Mouse (Mus musculus): ENCODE data around the gene Zfp933.
"Not testable (repeated sequence)": the region's sequence is repeated elsewhere in the genome, so short reads cannot be mapped to it uniquely, and the experiment has no call there.

Zfp933 gene

DNA sequence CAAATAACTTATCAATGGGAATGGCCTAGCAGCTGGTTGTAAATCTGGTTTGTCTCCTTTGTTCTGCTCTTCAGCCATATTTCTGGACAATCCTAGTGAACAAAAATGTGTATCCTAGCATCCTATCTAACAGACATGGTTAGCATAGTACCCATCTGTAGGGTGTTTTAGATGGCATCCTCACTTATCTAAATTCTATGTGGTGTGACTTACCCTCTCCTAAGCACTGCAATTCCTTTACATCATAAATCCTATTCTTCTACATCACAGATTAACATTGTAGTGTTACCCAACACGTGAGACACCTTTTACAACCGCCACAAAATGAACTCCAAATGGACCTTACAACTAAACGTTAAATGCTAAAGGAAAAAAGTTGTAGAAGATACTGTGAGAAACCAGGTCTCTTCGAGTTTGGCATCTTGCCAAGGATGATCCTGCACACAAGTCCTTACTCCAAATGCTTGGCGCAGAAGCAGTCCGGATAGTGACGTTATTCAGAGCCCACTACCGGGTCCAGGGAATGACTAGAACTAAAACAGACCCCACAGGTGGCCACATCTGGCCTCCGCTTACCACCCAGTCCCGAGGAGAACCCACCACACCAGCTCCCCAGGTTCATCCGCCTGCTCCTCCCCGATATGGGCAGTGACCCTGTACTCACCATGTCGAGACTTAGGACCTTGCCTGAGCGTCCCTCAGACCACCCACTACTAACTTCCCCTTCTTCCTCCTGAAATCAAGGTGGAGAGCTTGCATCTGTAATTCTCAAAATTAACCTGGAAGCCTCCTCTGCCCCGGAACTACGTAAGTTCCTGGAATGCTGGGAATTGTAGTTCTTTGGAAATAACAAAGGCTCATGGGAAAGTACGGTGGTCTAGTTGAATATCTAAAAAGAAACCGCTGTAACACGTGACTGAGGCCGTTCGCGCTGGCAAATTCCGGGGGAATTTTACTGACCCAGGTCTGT, at the start of gene Zfp933:
TSS of gene Zfp933 (minus strand) at position 753 of the 970 bp plus-strand sequence.
- peak; percentile 88 for DNase-seq (ENCODE audit: low read depth, low spot score)

GRCm38 (mm10) chr4:147897348-147897747, 49.2 kb upstream of the Zfp933 start:
- DNase-seq (ENCODE audit: low read depth, low spot score), result no peak

GRCm38 (mm10) chr4:147896411-147896810, 48.2 kb upstream of the Zfp933 start:
- DNase-seq (ENCODE audit: low read depth, low spot score), result no peak

DNA sequence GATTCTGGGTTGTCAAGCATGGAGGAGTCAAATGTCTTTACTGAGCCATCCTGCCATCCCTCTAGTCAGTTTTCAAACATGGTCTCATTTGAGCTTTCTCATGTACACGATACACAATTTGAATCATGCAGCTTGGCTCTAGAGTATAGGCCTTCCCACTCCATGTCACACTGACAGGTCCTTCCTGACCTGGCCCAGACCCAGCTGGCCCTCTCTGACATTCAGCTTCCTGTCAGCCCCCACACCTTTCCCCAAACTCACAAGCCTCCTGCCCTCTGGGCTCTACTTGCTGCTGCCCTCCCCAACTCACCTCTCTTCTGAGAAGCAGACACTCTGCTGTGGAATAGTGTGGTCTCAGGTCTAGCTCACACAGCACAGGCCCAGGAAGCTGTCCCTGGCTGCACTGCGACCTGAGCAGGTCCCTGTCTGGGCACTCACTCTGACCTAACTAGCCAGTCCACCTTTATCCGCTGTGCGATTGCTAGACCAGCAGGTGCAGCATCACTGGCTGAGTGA, 47.7 kb upstream of the Zfp933 start:
- DNase-seq (ENCODE audit: low read depth, low spot score), result no peak

- no peak for DNase-seq (ENCODE audit: low read depth, low spot score)
These were observed 42.2 kb upstream of the Zfp933 start for GRCm38 (mm10) chr4:147890341-147890740.

DNA sequence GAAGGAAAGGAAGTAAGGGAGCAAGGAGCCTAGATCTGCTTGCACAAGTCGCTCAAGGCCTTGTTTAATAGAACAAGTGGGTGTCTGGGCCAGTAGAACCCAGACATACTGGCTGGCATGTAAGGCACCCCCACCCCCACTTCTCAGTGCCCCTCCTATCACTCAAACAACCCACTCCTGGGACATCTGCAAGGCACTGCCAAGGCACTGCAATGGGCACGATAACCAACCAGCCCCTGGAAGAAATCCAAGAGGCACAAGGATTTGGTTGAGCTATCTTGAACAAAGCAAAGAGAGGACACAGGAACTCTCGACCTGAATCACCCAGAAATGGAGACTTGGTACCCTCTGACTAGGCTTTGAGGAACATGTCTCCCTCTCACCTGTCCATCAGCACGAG, 40.1 kb upstream of the Zfp933 start:
- no peak for DNase-seq (ENCODE audit: low read depth, low spot score)

GRCm38 (mm10) chr4:147887277-147887676, 39.1 kb upstream of the Zfp933 start:
- no peak for DNase-seq (ENCODE audit: low read depth, low spot score)

GRCm38 (mm10) chr4:147886158-147886557, 38.0 kb upstream of the Zfp933 start:
- no peak for DNase-seq (ENCODE audit: low read depth, low spot score)

DNA sequence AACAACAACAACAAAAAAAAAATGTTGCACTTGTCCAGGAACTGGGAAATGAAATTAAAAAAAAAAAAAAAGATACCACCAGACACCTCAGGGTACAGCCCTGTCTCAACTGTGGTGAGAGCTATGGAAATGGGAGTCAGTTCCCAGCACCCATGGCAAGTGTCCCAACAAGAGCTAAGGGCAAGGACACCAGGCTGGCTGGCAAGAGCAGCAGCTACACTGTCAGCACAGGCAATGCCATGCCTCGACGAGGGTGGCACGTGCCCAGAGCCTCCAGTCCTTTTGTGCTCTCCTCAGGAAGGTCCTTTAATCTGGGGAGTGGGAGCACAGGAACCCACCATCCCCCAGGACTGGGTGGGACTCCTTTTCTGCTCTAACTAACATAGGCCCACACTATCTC, 36.0 kb upstream of the Zfp933 start:
- DNase-seq (ENCODE audit: low read depth, low spot score), result no peak

DNA sequence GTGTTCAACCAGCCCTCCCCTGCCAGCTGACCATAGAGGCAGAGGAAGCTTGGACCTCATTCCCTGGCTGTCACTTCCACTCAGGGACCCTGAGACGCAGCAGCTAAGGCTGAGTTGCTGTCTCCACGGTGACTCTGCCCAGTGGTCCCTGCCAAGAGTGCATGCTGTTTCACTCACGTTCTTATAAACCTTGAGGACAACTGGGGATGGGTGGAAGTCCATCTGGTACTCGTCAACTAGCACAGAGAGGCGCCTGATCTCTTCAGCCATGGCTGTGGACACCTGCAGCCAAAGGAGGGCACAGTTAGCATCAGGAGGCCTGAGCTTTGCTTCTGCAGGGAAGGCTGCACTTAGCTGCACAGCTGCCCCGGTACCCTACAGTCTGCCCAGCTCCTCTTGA, 34.9 kb upstream of the Zfp933 start:
- DNase-seq (ENCODE audit: low read depth, low spot score), result no peak

DNA sequence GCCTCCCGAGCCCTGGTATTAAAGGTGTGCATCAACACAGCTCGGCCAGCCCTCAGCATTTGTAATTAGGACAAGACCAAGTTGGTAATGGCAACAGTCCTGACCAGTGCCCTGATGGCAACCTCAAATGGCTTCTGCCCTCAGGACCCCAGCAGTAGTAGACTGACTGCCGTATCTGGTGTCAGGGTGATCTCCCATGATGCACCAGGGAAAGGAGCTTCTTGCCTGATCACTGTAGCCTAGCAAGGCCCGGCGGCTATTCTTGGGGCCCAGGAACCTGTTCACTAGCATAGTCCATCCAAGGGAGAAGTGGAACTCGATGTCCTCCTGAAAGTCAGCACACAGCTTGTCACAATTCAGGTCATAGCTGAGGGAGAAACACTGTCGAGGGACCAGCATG, 33.6 kb upstream of the Zfp933 start:
- DNase-seq (ENCODE audit: low read depth, low spot score), result no peak

- DNase-seq (ENCODE audit: low read depth, low spot score), result no peak
These were observed 31.7 kb upstream of the Zfp933 start for GRCm38 (mm10) chr4:147879865-147880264.

DNA sequence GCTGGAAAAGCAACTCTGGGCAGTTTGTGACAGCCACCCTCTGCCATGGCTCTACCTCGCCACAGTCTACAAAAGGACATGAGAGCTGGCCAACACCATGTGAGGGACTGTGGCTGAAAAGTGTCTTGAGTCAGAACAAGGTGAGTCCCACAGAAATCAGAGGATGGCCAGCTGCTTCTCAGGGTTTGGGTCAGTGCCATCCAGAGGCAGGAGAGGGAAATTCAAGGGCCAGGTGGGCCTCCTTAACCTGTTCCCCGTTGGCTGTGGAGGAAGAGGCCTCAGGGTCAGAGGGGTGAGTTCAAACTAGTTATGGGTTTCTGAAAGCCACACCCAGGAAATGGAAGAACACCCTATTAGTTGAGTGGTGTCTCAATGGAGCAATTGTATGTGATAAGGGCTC, 31.3 kb upstream of the Zfp933 start:
- no peak for DNase-seq (ENCODE audit: low read depth, low spot score)

- no peak for DNase-seq (ENCODE audit: low read depth, low spot score)
These were observed 30.4 kb upstream of the Zfp933 start for GRCm38 (mm10) chr4:147878537-147878936.

- DNase-seq (ENCODE audit: low read depth, low spot score), result peak; percentile 59
These were observed 27.8 kb upstream of the Zfp933 start for GRCm38 (mm10) chr4:147875852-147876575.

GRCm38 (mm10) chr4:147869238-147869637, 21.1 kb upstream of the Zfp933 start:
- no peak for DNase-seq (ENCODE audit: low read depth, low spot score)

- peak; percentile 97 for DNase-seq (ENCODE audit: low read depth, low spot score)
These were observed 20.4 kb upstream of the Zfp933 start, which contains the start of the genes Miip and Fv1 for GRCm38 (mm10) chr4:147868450-147869031. Miip (minus strand) TSS chr4:147868816. Fv1 (plus strand) TSS chr4:147868979.

GRCm38 (mm10) chr4:147867563-147868449, 19.6 kb upstream of the Zfp933 start:
- no peak for DNase-seq (ENCODE audit: low read depth, low spot score)

GRCm38 (mm10) chr4:147866793-147867192, 18.6 kb upstream of the Zfp933 start:
- not testable (repeated sequence) for DNase-seq (ENCODE audit: low read depth, low spot score)

GRCm38 (mm10) chr4:147866056-147866455, 17.9 kb upstream of the Zfp933 start:
- DNase-seq (ENCODE audit: low read depth, low spot score), result no peak

DNA sequence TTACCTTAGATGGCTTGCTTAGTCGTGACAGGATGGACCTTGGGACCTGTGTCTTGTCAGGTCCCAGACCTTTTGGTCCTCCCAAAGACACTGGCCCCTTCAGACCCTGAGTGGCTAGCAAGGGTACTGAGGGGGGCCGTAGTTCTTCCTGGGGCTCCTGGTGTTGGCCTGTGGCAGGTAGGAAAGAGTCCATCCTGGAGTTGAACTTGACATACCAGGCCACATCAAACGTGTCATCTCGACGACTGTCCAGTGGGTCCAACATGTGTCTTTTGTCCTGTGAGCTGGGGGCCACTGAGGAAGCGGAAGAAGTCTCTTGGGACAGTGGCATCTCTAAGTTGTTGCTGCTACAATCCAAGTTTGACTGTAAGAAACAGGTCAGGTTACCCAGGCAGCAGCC, 17.5 kb upstream of the Zfp933 start:
- DNase-seq (ENCODE audit: low read depth, low spot score), result no peak

Measured in CD4-positive helper T cell, adult 2 months (primary cell).